Comparison of ENCODE assay signal across 9 mouse cellular contexts in the genomic region with DNA sequence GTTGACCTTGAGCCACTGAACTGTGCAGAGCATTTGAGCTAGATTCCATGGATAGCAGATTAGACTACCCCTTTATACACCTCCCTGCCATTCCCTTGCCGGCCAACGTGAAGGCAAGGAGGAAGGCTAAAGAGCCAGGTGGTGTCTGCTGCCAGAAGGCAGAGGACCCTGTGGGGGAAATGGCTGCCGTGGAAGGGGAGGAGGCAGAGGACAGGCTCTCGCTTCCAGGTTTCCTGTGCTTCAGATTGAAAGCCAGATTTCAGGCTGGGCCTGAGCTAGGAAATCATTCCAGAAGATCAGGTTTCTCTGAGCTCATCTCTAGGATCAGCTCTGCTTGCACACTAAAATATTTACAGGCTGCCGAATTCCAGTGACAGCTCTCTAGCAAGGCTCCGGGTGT.
A peak's percentile ranks its signal among the peaks of the same experiment; 100 is the strongest.
DNase-seq lines count a peak whose midpoint lies in the region; ATAC-seq and TF ChIP-seq lines count a peak whose summit lies in the region.
"Had no signal": no experiment of that assay in that cellular context is flagged by ENCODE, and none has a peak within 500 bp of the region (broad histone marks: within the 10 kb centered on the region; RNA-seq: fewer than 3 reads in every experiment).

No protein-coding gene starts in this region.

- H3K4me1 ChIP-seq in kidney, embryonic 14.5 days (ENCODE audit: control insufficient read depth, insufficient read depth, low read length), result peaks cover 17% of the 10 kb centered on the region
- peaks cover 9% of the 10 kb centered on the region for H3K4me1 ChIP-seq in testis, adult 2 months (ENCODE audit: control insufficient read depth, insufficient read depth, low read length)
- no peaks in the 10 kb centered on the region for H3K4me1 ChIP-seq in stomach, postnatal 0 days (replicated peaks; ENCODE audit: control insufficient read depth, insufficient read depth)

- no peaks in the 10 kb centered on the region for H3K9me3 ChIP-seq in kidney, embryonic 14.5 days (ENCODE audit: control insufficient read depth, low read length)
- H3K9me3 ChIP-seq in stomach, postnatal 0 days (ENCODE audit: control insufficient read depth, low read length), result no peaks in the 10 kb centered on the region
- H3K9me3 ChIP-seq: forebrain, embryonic 12.5 days had no signal

- peak overlapping the region; percentile 4; the same call in 1 of the 2 replicates for H3K4me2 ChIP-seq in kidney, embryonic 14.5 days (replicated peaks; ENCODE audit: low read depth, low read length)
- H3K4me2 ChIP-seq in stomach, postnatal 0 days (replicated peaks; ENCODE audit: low read depth), result no peak overlapping the region
- H3K4me2 ChIP-seq: forebrain, embryonic 12.5 days had no signal

- TF ChIP-seq POLR2A in testis, adult 2 months (IDR thresholded peaks at IDR 0.05; ENCODE audit: control insufficient read depth, low read depth, low read length), result no peak

- H3K4me3 ChIP-seq in kidney, embryonic 14.5 days (ENCODE audit: low read length), result no peak overlapping the region
- H3K4me3 ChIP-seq in testis, adult 2 months (ENCODE audit: control insufficient read depth, low read depth, low read length), result no peak overlapping the region
- no peak overlapping the region for H3K4me3 ChIP-seq in stomach, postnatal 0 days (ENCODE audit: low read depth, low read length)
- H3K4me3 ChIP-seq: forebrain, embryonic 12.5 days had no signal

- peak overlapping the region; percentile 20; the same call in 1 of the 2 replicates for H3K9ac ChIP-seq in kidney, embryonic 14.5 days (ENCODE audit: low read depth, low read length)
- no peak overlapping the region for H3K9ac ChIP-seq in stomach, postnatal 0 days (ENCODE audit: low read length)
- H3K9ac ChIP-seq: forebrain, embryonic 12.5 days had no signal

- no peak for TF ChIP-seq EP300 in stomach, postnatal 0 days (optimal IDR thresholded peaks at IDR 0.05)

- 0 out of 2 replicates have a peak, but pooled peaks have one; percentile 3 for ATAC-seq in frontal cortex, adult (ENCODE audit: low TSS enrichment)
- peak; percentile 48; the same call in 1 of the 2 replicates for ATAC-seq in kidney, embryonic 14.5 days (ENCODE audit: low FRiP score, low TSS enrichment)
- ATAC-seq in stomach, postnatal 0 days (ENCODE audit: low FRiP score, low TSS enrichment), result no peak
- no peak for ATAC-seq in megakaryocyte progenitor cell, adult 5-6 weeks (replicated peaks; ENCODE audit: poor library complexity)

- DNase-seq in frontal cortex, postnatal 14 days (ENCODE audit: low spot score in 2 of 2), result no peak
- DNase-seq in kidney, postnatal 36 days, result no peak
- DNase-seq in testis, postnatal 14 days (ENCODE audit: low spot score), result no peak
- DNase-seq in stomach, postnatal 0 days (ENCODE audit: low spot score), result no peak

- TF ChIP-seq CTCF in testis, adult 2 months (IDR thresholded peaks at IDR 0.05; ENCODE audit: control insufficient read depth, insufficient read depth, insufficient replicate concordance, low read depth, low read length), result no peak
- no peak for TF ChIP-seq CTCF in stomach, postnatal 0 days (IDR thresholded peaks at IDR 0.05; ENCODE audit: low read depth)

- H3K27me3 ChIP-seq in kidney, embryonic 14.5 days (ENCODE audit: control insufficient read depth, insufficient read depth, low read length), result no peaks in the 10 kb centered on the region
- no peaks in the 10 kb centered on the region for H3K27me3 ChIP-seq in testis, adult 2 months (ENCODE audit: control insufficient read depth, insufficient read depth, low read length)
- H3K27me3 ChIP-seq in stomach, postnatal 0 days (ENCODE audit: control insufficient read depth, insufficient read depth, low read length), result no peaks in the 10 kb centered on the region
- H3K27me3 ChIP-seq: forebrain, embryonic 12.5 days had no signal

- H3K27ac ChIP-seq in kidney, embryonic 14.5 days (ENCODE audit: low read depth, low read length), result peak overlapping the region; percentile 42; the same call in 1 of the 2 replicates
- peak overlapping the region; percentile 32 for H3K27ac ChIP-seq in testis, adult 2 months (ENCODE audit: control insufficient read depth, insufficient read depth, low read depth, low read length)
- peak overlapping the region; percentile 56 for H3K27ac ChIP-seq in stomach, postnatal 0 days (replicated peaks)
- H3K27ac ChIP-seq: forebrain, embryonic 12.5 days had no signal

- WGBS in kidney, embryonic 14.5 days, result 14% methylated on average over 6 of the region's 6 CpGs
- 22% methylated on average over 6 of the region's 6 CpGs for WGBS in stomach, postnatal 0 days

- no peaks in the 10 kb centered on the region for H3K36me3 ChIP-seq in kidney, embryonic 14.5 days (ENCODE audit: control insufficient read depth, insufficient read depth, low read length)
- H3K36me3 ChIP-seq in testis, adult 2 months (ENCODE audit: control insufficient read depth, insufficient read depth, low read length), result no peaks in the 10 kb centered on the region
- H3K36me3 ChIP-seq in stomach, postnatal 0 days (ENCODE audit: control insufficient read depth, insufficient read depth, low read length), result 0 out of 2 replicates have a peak, but pooled peaks cover 5% of the 10 kb centered on the region
- H3K36me3 ChIP-seq: forebrain, embryonic 12.5 days had no signal

Comparison
In these comparisons a context has a peak if more than half of its experiments do, and no peak if none do; other contexts are left out.
1. ATAC-seq: peak in frontal cortex, adult (single experiment) and kidney, embryonic 14.5 days (single experiment); none in stomach, postnatal 0 days (single experiment) and megakaryocyte progenitor cell, adult 5-6 weeks (single experiment).
2. Peak in every context shown above with its lines, with median percentiles within 50 percentile points of each other: H3K27ac ChIP-seq.